Mouse (Mus musculus): ENCODE results near the gene Svop. TPM values are rescaled to one million over a fixed set of nuclear protein-coding genes. Genes with fewer than 3 reads are reported as not detected.

The Svop gene
- total and polyA plus RNA-seq, 3 experiments, result 0.31 to 0.51 (median 0.38) TPM

DNA sequence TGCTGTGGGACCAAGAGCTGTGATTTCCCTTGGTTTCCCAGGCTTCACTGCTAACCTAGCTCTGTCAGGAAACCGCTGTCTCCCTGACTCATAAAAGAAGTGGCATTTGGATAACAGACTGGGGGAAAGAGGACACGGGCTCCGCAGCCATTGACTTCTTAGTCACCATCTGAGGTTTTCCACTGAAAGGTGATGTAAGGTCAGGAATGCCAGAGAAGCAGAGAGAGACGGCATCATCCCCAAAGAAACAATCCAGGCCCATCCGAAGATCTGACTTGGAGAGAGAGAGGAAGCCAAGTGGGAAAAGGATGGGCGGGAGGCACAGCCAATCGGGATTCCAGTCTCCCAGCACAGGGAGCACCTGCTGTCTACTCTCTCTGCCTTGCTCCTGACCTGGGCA is 100.2 kb downstream of the Svop start:
- Histone ChIP-seq H3K36me3 (replicated peaks in 1 of 2; ENCODE audit: control insufficient read depth in 1 of 2, insufficient read depth in 1 of 2, low read length in 1 of 2) (peaks cover 8 to 43% of the 10 kb centered on the region in 2 experiments), H3K4me1 (ENCODE audit: control insufficient read depth in 1 of 2, insufficient read depth in 2 of 2) (peaks cover 10 to 52% of the 10 kb centered on the region in 2 experiments)

DNA sequence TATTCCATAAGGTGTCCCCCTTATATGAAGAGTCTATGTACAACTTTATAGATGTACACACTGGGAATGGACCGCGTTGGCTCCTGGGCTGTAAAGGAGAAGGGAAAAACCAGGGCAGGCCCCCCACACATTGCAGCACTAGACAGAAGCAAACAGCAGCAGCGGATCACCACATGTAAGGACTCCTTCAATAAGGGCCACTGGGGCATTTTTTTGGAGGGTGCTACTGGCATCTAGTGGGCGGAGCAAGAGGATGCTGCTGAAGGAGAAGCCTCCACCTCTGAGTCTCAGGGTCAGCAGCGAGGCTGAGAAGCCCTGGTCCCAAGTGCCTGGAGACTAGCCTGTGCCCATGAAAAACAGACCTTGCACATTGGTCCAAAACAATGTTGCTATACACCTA is 100.8 kb downstream of the Svop start:
- no peaks in the 10 kb centered on the region for H3K27me3 ChIP-seq (replicated peaks)
- dilution Hi-C loops (cut with MboI; ENCODE audit: extremely low pct_ligation_motif_present, extremely low pct_unique_long_range_greater_than_20kb, low sequenced_read_pairs), result no loop called here
- H3K79me2 ChIP-seq (replicated peaks; ENCODE audit: control insufficient read depth, extremely low read depth, insufficient read depth, poor library complexity, severe bottlenecking), result peaks cover 11% of the 10 kb centered on the region
- TF ChIP-seq E2F4 (IDR thresholded peaks at IDR 0.05; ENCODE audit: insufficient replicate concordance, low read depth, low read length) (no peak), RAD21 (IDR thresholded peaks at IDR 0.05; ENCODE audit: low read depth, low read length) (peak; percentile 24), CTCF (conservative IDR thresholded peaks at IDR 0.05 in 1 of 2, IDR thresholded peaks at IDR 0.05 in 1 of 2; ENCODE audit: low read depth in 2 of 2, low read length in 2 of 2) (peak in 1 of 2 experiments; percentile 35; a peak in 2 of 4 replicates)
- H3K4me1 ChIP-seq (ENCODE audit: control insufficient read depth in 1 of 2, insufficient read depth in 2 of 2), result peaks cover 12 to 58% of the 10 kb centered on the region in 2 experiments
- H3K9me3 ChIP-seq (replicated peaks; ENCODE audit: low read length), result peaks cover under 1% of the 10 kb centered on the region
- no peak overlapping the region for H3K4me2 ChIP-seq (ENCODE audit: insufficient read depth, low read depth, poor library complexity, severe bottlenecking)
- H3K36me3 ChIP-seq (replicated peaks in 1 of 2; ENCODE audit: control insufficient read depth in 1 of 2, insufficient read depth in 1 of 2, low read length in 1 of 2), result peaks cover 8 to 43% of the 10 kb centered on the region in 2 experiments
- no peak overlapping the region for H3K4me3 ChIP-seq (replicated peaks in 1 of 3; ENCODE audit: low read depth in 2 of 3, low read length in 2 of 3, poor library complexity in 1 of 3)
- DNase-seq (ENCODE audit: extremely low read depth), result no peak
- H3K9ac ChIP-seq (ENCODE audit: insufficient read depth, low read depth), result no peak overlapping the region
- in situ Hi-C loops (cut with MboI; ENCODE audit: low pct_ligation_motif_present, low pct_unique_long_range_greater_than_20kb, low sequenced_read_pairs), result no loop called here
- H3K27ac ChIP-seq (ENCODE audit: insufficient read depth, low read depth), result no peak overlapping the region

More for the DNA sequence above, 100.2 kb downstream of the Svop start:
- H3K9ac ChIP-seq (ENCODE audit: insufficient read depth, low read depth), result no peak overlapping the region
- peak overlapping the region; percentile 59; the same call in 1 of the 2 replicates for H3K4me2 ChIP-seq (ENCODE audit: insufficient read depth, low read depth, poor library complexity, severe bottlenecking)
- no peaks in the 10 kb centered on the region for H3K27me3 ChIP-seq (replicated peaks)
- no peak for DNase-seq (ENCODE audit: extremely low read depth)
- peaks cover 11% of the 10 kb centered on the region for H3K79me2 ChIP-seq (replicated peaks; ENCODE audit: control insufficient read depth, extremely low read depth, insufficient read depth, poor library complexity, severe bottlenecking)
- H3K4me3 ChIP-seq (replicated peaks in 1 of 3; ENCODE audit: low read depth in 2 of 3, low read length in 2 of 3, poor library complexity in 1 of 3), result no peak overlapping the region
- in situ Hi-C loops (cut with MboI; ENCODE audit: low pct_ligation_motif_present, low pct_unique_long_range_greater_than_20kb, low sequenced_read_pairs), result no loop called here
- dilution Hi-C loops (cut with MboI; ENCODE audit: extremely low pct_ligation_motif_present, extremely low pct_unique_long_range_greater_than_20kb, low sequenced_read_pairs), result no loop called here
- no peak overlapping the region for H3K27ac ChIP-seq (ENCODE audit: insufficient read depth, low read depth)
- H3K9me3 ChIP-seq (replicated peaks; ENCODE audit: low read length), result peaks cover 2% of the 10 kb centered on the region
- TF ChIP-seq CHD1 (IDR thresholded peaks at IDR 0.05; ENCODE audit: low read depth, low read length) (no peak), PAX5 (IDR thresholded peaks at IDR 0.05; ENCODE audit: low read length) (no peak), IRF4 (IDR thresholded peaks at IDR 0.05; ENCODE audit: low read depth, low read length) (no peak), MAX (IDR thresholded peaks at IDR 0.05; ENCODE audit: low read length) (no peak), POLR2A (IDR thresholded peaks at IDR 0.05; ENCODE audit: low read depth, low read length) (no peak), HCFC1 (IDR thresholded peaks at IDR 0.05; ENCODE audit: low read depth, low read length) (no peak), UBTF (IDR thresholded peaks at IDR 0.05; ENCODE audit: low read depth, low read length) (no peak), MEF2A (IDR thresholded peaks at IDR 0.05; ENCODE audit: borderline replicate concordance, low read depth, low read length) (no peak), JUN (IDR thresholded peaks at IDR 0.05; ENCODE audit: insufficient read depth, low read depth, low read length) (no peak), SIN3A (IDR thresholded peaks at IDR 0.05; ENCODE audit: low read length) (no peak)

DNA sequence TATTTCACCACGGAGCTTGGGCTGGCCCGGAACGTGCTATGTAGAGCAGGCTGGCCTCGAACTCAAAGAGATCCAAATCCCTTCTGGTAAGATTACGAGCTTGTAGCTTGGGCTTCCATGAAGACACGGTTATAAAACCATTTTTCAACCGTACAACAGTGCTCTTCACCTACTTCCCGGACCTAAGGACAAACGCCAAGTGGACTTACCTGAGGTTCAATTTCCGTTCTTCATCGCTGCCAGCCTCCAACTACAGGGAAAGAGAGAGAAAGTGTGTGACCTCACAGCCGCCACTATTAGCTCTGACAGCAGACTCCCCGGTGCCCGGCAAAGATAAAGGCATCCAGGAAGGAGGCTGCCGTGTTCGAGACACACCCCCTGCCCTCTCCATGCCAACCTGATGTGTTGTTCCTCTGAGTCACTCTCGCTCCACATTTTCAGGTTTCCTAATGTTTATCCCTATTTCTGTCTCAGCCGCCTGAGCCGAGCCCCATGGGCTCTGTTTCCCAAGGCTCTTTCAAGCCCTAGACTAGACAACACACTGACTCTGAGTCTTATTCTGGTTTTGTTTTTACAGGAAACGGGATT is 101.8 kb downstream of the Svop start:
- H3K27ac ChIP-seq (ENCODE audit: insufficient read depth, low read depth), result no peak overlapping the region
- H3K36me3 ChIP-seq (replicated peaks in 1 of 2; ENCODE audit: control insufficient read depth in 1 of 2, insufficient read depth in 1 of 2, low read length in 1 of 2), result peaks cover 8 to 48% of the 10 kb centered on the region in 2 experiments
- H3K27me3 ChIP-seq (replicated peaks), result no peaks in the 10 kb centered on the region
- no peak for DNase-seq (ENCODE audit: extremely low read depth)
- H3K4me2 ChIP-seq (ENCODE audit: insufficient read depth, low read depth, poor library complexity, severe bottlenecking), result no peak overlapping the region
- in situ Hi-C loops (cut with MboI; ENCODE audit: low pct_ligation_motif_present, low pct_unique_long_range_greater_than_20kb, low sequenced_read_pairs) (no loop called here), dilution Hi-C loops (cut with MboI; ENCODE audit: extremely low pct_ligation_motif_present, extremely low pct_unique_long_range_greater_than_20kb, low sequenced_read_pairs) (no loop called here)
- TF ChIP-seq JUND (conservative IDR thresholded peaks at IDR 0.05; ENCODE audit: low read depth, low read length) (no peak), ELF1 (IDR thresholded peaks at IDR 0.05; ENCODE audit: low read depth, low read length) (no peak), EP300 (IDR thresholded peaks at IDR 0.05; ENCODE audit: low read length) (no peak), HCFC1 (IDR thresholded peaks at IDR 0.05; ENCODE audit: low read depth, low read length) (no peak), BHLHE40 (IDR thresholded peaks at IDR 0.05; ENCODE audit: low read depth, low read length) (no peak), ZMIZ1 (IDR thresholded peaks at IDR 0.05; ENCODE audit: low read depth, low read length) (no peak), CHD1 (IDR thresholded peaks at IDR 0.05; ENCODE audit: low read depth, low read length) (no peak), NELFE (IDR thresholded peaks at IDR 0.05; ENCODE audit: low read depth, low read length) (no peak), MYC (IDR thresholded peaks at IDR 0.05; ENCODE audit: low read depth, low read length) (no peak), USF1 (IDR thresholded peaks at IDR 0.05; ENCODE audit: low read depth, low read length) (no peak), MAX (IDR thresholded peaks at IDR 0.05; ENCODE audit: low read length) (no peak), IRF4 (IDR thresholded peaks at IDR 0.05; ENCODE audit: low read depth, low read length) (no peak), POLR2A (IDR thresholded peaks at IDR 0.05; ENCODE audit: low read depth, low read length) (no peak), POLR2AphosphoS2 (IDR thresholded peaks at IDR 0.05; ENCODE audit: low read depth, low read length) (no peak), RAD21 (IDR thresholded peaks at IDR 0.05; ENCODE audit: low read depth, low read length) (no peak), MEF2A (IDR thresholded peaks at IDR 0.05; ENCODE audit: borderline replicate concordance, low read depth, low read length) (no peak), UBTF (IDR thresholded peaks at IDR 0.05; ENCODE audit: low read depth, low read length) (no peak), RCOR1 (conservative IDR thresholded peaks at IDR 0.05; ENCODE audit: low read depth, low read length) (no peak), MAZ (IDR thresholded peaks at IDR 0.05; ENCODE audit: low read depth, low read length) (no peak), PAX5 (IDR thresholded peaks at IDR 0.05; ENCODE audit: low read length) (no peak)
- no peaks in the 10 kb centered on the region for H3K9me3 ChIP-seq (replicated peaks; ENCODE audit: low read length)
- H3K4me1 ChIP-seq (ENCODE audit: control insufficient read depth in 1 of 2, insufficient read depth in 2 of 2), result peaks cover 12 to 65% of the 10 kb centered on the region in 2 experiments
- peaks cover 11% of the 10 kb centered on the region for H3K79me2 ChIP-seq (replicated peaks; ENCODE audit: control insufficient read depth, extremely low read depth, insufficient read depth, poor library complexity, severe bottlenecking)
- no peak overlapping the region for H3K4me3 ChIP-seq (replicated peaks in 1 of 3; ENCODE audit: low read depth in 2 of 3, low read length in 2 of 3, poor library complexity in 1 of 3)
- H3K9ac ChIP-seq (ENCODE audit: insufficient read depth, low read depth), result no peak overlapping the region
